Mouse (Mus musculus) macrophage (primary cell): Measurements from ENCODE around the gene Ntng1. TPM values are rescaled to one million over a fixed set of nuclear protein-coding genes. Genes with fewer than 3 reads are reported as not detected.
"Not testable (repeated sequence)": the region's sequence is repeated elsewhere in the genome, so short reads cannot be mapped to it uniquely, and the experiment has no call there.

ENCODE experiments used
- H3K27ac ChIP-seq: fragments of 350-480 bp; formaldehyde crosslinking; 2 replicates; pipeline ENCODE4 v1.9.0; 2021
- H3K36me3 ChIP-seq: fragments of 350-480 bp; formaldehyde crosslinking; 2 replicates; pipeline ENCODE4 v1.9.0; 2021; ENCODE audit errors: inconsistent target
- H3K4me3 ChIP-seq: fragments of 350-480 bp; formaldehyde crosslinking; 2 replicates; pipeline ENCODE4 v1.9.0; 2021; ENCODE audit errors: inconsistent target
- H3K79me2 ChIP-seq: fragments of 350-480 bp; formaldehyde crosslinking; 2 replicates; pipeline ENCODE4 v1.9.0; 2021; ENCODE audit errors: inconsistent target
- WGBS: methylation state at CpG from one replicate; pipeline ENCODE4 v1.1.7; 2026; ENCODE audit warnings: inconsistent platforms; ENCODE audit not compliant: missing documents; 5-methylcytosine and 5-hydroxymethylcytosine counted together
- polyA plus RNA-seq: library from polyadenylated mRNA; stranded (reverse); fragments of 250-400 nt; gene quantifications from 3 replicates; pipeline ENCODE4 v1.2.4, GENCODE M21; 2018; ENCODE audit warnings: inconsistent platforms

Gene Ntng1
- polyA plus RNA-seq, 1 experiment from 2014 or later: not detected

GRCm38 (mm10) chr3:109809065-109809464, 334.7 kb downstream of the Ntng1 start:
- Histone ChIP-seq H3K4me3 (no peak overlapping the region), H3K36me3 (no peaks in the 10 kb centered on the region), H3K79me2 (no peaks in the 10 kb centered on the region), H3K27ac (no peak overlapping the region)
- 90% methylated on average over 1 of the region's 1 CpGs for WGBS

DNA sequence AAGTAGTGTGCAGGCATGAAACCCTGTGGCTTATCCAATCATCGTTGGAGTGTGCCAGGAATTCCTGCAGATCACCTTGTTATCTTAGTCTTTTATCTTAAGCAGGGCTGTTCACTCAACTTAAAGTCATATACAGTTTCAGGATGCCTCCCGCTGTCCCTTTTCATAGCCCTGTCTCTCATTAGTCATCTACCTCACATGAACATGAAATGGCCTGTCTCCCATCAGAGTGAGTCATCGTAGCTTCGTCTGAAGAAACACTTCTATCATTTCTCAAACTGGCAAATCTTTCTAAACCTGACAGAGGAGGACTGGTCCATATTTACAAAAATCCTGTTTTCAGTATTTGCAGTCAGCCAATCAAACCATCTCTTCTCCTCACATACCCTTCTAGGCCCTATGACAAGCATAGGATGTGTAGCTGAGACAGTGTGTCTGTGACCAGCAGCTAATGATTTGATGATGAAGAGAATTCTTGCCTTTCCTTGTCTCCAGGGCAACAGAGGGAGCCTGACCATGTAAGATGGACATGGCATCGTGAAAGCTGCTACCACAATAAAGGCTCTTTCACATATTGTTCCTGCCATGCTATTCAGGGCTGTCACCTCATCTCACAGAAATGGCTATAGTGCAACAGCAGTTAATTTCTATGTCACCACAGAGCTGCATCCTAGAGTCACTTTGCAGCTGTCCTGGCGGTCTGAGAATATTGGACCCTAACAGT, 336.4 kb downstream of the Ntng1 start:
- 88% methylated on average over 6 of the region's 6 CpGs for WGBS
- Histone ChIP-seq H3K36me3 (no peaks in the 10 kb centered on the region), H3K79me2 (no peaks in the 10 kb centered on the region), H3K27ac (no peak overlapping the region), H3K4me3 (no peak overlapping the region)

GRCm38 (mm10) chr3:109804145-109804544, 339.7 kb downstream of the Ntng1 start:
- 76% methylated on average over 2 of the region's 2 CpGs for WGBS
- Histone ChIP-seq H3K27ac (no peak overlapping the region), H3K4me3 (no peak overlapping the region), H3K36me3 (no peaks in the 10 kb centered on the region), H3K79me2 (no peaks in the 10 kb centered on the region)

- H3K27ac ChIP-seq: no peak overlapping the region
- H3K4me3 ChIP-seq: no peak overlapping the region
- 69% methylated on average over 3 of the region's 3 CpGs for WGBS
- no peaks in the 10 kb centered on the region for H3K36me3 ChIP-seq
- H3K79me2 ChIP-seq: no peaks in the 10 kb centered on the region
These were observed 340.2 kb downstream of the Ntng1 start for GRCm38 (mm10) chr3:109803616-109804015.

DNA sequence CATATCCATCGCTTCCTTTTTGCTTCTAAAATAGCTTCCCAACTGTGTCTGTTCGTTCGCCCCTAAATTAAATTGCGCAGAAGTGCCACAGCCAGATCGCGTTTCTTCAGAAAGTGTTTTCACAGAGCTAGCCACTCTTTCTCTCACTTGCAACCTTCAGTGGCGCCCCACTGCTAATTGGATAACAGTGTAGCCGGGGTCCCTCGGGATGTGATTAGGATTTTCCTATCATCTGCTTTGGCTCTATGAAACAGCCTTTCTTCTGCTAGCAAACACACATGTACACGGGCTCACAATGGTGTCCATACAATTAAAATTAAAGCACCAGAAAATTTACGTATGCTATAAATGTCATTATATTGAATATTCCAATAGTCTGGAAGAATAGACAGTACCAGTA, 346.5 kb downstream of the Ntng1 start:
- H3K36me3 ChIP-seq: no peaks in the 10 kb centered on the region
- H3K27ac ChIP-seq: no peak overlapping the region
- no peak overlapping the region for H3K4me3 ChIP-seq
- no peaks in the 10 kb centered on the region for H3K79me2 ChIP-seq
- 91% methylated on average over 11 of the region's 11 CpGs for WGBS

DNA sequence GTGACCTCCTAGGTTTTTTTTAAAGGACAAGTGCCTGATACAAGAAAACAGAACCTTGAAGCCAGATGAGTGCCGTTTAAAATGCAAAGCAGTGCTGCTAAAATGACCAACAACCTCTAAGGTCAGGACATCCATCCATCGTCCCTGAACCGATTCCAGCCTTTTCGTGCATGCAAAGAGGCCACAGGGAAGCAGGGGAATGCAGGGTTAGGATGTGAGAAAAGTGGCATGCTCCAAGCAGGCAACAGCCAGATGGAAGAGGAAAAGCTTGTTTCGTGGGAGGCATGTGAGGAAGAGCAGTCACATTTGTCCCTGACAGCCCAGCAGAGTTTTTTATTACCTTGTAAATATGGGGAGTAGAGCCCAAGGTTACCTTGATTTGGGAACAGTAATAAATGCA, 360.6 kb downstream of the Ntng1 start:
- no peaks in the 10 kb centered on the region for H3K36me3 ChIP-seq

GRCm38 (mm10) chr3:109782289-109782951, 361.4 kb downstream of the Ntng1 start:
- Histone ChIP-seq H3K4me3 (no peak overlapping the region), H3K27ac (no peak overlapping the region)
- WGBS: 6% methylated on average over 26 of the region's 27 CpGs

More for the DNA sequence above, 360.6 kb downstream of the Ntng1 start:
- Histone ChIP-seq H3K4me3 (no peak overlapping the region), H3K27ac (no peak overlapping the region), H3K79me2 (no peaks in the 10 kb centered on the region)
- 79% methylated on average over 5 of the region's 5 CpGs for WGBS

GRCm38 (mm10) chr3:109781917-109782288, 361.9 kb downstream of the Ntng1 start:
- Histone ChIP-seq H3K36me3 (no peaks in the 10 kb centered on the region), H3K79me2 (no peaks in the 10 kb centered on the region), H3K27ac (no peak overlapping the region), H3K4me3 (no peak overlapping the region)
- WGBS: 73% methylated on average over 7 of the region's 7 CpGs

More at GRCm38 (mm10) chr3:109782289-109782951, 361.4 kb downstream of the Ntng1 start:
- no peaks in the 10 kb centered on the region for H3K36me3 ChIP-seq
- no peaks in the 10 kb centered on the region for H3K79me2 ChIP-seq

GRCm38 (mm10) chr3:109775200-109775599, 368.6 kb downstream of the Ntng1 start:
- WGBS: 100% methylated on average over 2 of the region's 2 CpGs
- no peaks in the 10 kb centered on the region for H3K36me3 ChIP-seq

DNA sequence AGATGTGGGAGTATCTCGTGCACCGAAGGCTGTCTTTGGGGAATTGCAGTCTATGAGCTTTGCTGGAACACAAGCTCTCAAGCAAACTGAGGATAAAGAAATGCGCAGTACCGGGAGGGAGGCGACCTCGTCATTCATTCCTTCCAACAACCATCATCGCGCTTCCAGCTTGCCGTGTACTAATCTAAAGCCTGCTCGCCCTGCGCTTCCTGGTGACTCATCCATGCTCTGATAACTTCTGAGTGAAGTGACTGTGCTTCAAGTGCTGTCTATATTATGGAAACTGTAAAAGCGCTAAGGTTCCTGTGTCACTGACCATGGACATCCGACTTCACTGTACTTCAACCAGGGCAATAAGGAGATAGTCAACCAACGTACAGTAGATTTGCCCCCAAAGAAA, 371.7 kb downstream of the Ntng1 start:
- WGBS: 97% methylated on average over 14 of the region's 14 CpGs
- H3K79me2 ChIP-seq: no peaks in the 10 kb centered on the region
- no peaks in the 10 kb centered on the region for H3K36me3 ChIP-seq
- H3K27ac ChIP-seq: no peak overlapping the region
- no peak overlapping the region for H3K4me3 ChIP-seq

More at GRCm38 (mm10) chr3:109775200-109775599, 368.6 kb downstream of the Ntng1 start:
- no peaks in the 10 kb centered on the region for H3K79me2 ChIP-seq
- no peak overlapping the region for H3K4me3 ChIP-seq
- no peak overlapping the region for H3K27ac ChIP-seq

- no peak overlapping the region for H3K27ac ChIP-seq
- H3K36me3 ChIP-seq: no peaks in the 10 kb centered on the region
- no peak overlapping the region for H3K4me3 ChIP-seq
- 84% methylated on average over 3 of the region's 3 CpGs for WGBS
- no peaks in the 10 kb centered on the region for H3K79me2 ChIP-seq
These were observed 376.9 kb downstream of the Ntng1 start for GRCm38 (mm10) chr3:109766939-109767338.

GRCm38 (mm10) chr3:109765608-109766007, 378.2 kb downstream of the Ntng1 start:
- WGBS: 89% methylated on average over 2 of the region's 2 CpGs
- H3K4me3 ChIP-seq: no peak overlapping the region
- no peak overlapping the region for H3K27ac ChIP-seq
- H3K79me2 ChIP-seq: no peaks in the 10 kb centered on the region
- H3K36me3 ChIP-seq: no peaks in the 10 kb centered on the region

GRCm38 (mm10) chr3:109765141-109765540, 378.7 kb downstream of the Ntng1 start:
- H3K4me3 ChIP-seq: no peak overlapping the region
- H3K79me2 ChIP-seq: no peaks in the 10 kb centered on the region
- no peak overlapping the region for H3K27ac ChIP-seq
- no peaks in the 10 kb centered on the region for H3K36me3 ChIP-seq
- 88% methylated on average over 4 of the region's 4 CpGs for WGBS

DNA sequence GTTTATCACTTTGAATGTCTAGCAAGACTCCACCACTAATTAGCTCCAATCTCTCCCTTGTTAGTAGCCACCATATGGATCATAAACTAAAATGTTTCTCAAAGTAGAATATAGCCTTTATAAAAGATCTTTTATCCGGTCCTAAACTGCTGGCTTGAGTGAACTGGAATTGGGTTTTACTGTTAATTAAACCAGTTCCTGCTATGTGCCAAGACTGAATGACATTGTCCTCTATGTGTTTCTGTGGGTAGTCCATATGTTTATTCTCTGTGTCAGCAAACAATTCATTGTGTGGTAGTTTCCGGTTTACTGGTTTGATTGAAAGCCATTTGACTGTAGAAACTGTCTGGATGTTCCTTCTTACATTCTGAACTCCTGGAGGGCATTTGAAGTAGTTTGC, 387.4 kb downstream of the Ntng1 start:
- Histone ChIP-seq H3K36me3 (no peaks in the 10 kb centered on the region), H3K27ac (no peak overlapping the region), H3K79me2 (no peaks in the 10 kb centered on the region), H3K4me3 (no peak overlapping the region)
- WGBS: 93% methylated on average over 2 of the region's 2 CpGs

- H3K4me3 ChIP-seq, H3K79me2 ChIP-seq, H3K36me3 ChIP-seq: not testable (repeated sequence)
- 0 out of 2 replicates have a peak overlapping the region, but pooled peaks have one; percentile 13 for H3K27ac ChIP-seq
- 4% methylated on average over 3 of the region's 3 CpGs for WGBS
These were observed 396.2 kb downstream of the Ntng1 start for GRCm38 (mm10) chr3:109747593-109747992.
